In genomic region chr10:67526435-67526834, GRCm38 (mm10) we compare ENCODE assay signal across 24 mouse cellular contexts. TPM values are rescaled to one million over a fixed set of nuclear protein-coding genes. Genes with fewer than 3 reads are reported as not detected.
A peak's percentile ranks its signal among the peaks of the same experiment; 100 is the strongest.
DNase-seq lines count a peak whose midpoint lies in the region; ATAC-seq and TF ChIP-seq lines count a peak whose summit lies in the region.
"Had no signal": no experiment of that assay in that cellular context is flagged by ENCODE, and none has a peak within 500 bp of the region (broad histone marks: within the 10 kb centered on the region; RNA-seq: fewer than 3 reads in every experiment).

No protein-coding gene starts in this region.

- H3K9ac ChIP-seq in forebrain, embryonic 13.5 days = no peak overlapping the region
- H3K9ac ChIP-seq in forebrain, postnatal 0 days = no peak overlapping the region
- no peak overlapping the region for H3K9ac ChIP-seq in forebrain, embryonic 15.5 days (replicated peaks)
- H3K9ac ChIP-seq: embryonic facial prominence, embryonic 13.5 days; hindbrain, embryonic 12.5 days; hindbrain, embryonic 15.5 days had no signal

- no peaks in the 10 kb centered on the region for H3K36me3 ChIP-seq in forebrain, embryonic 13.5 days (ENCODE audit: poor library complexity, severe bottlenecking)
- H3K36me3 ChIP-seq in forebrain, postnatal 0 days (ENCODE audit: insufficient read depth) = no peaks in the 10 kb centered on the region
- no peaks in the 10 kb centered on the region for H3K36me3 ChIP-seq in forebrain, embryonic 15.5 days
- H3K36me3 ChIP-seq: embryonic facial prominence, embryonic 10.5 days; embryonic facial prominence, embryonic 13.5 days; hindbrain, embryonic 12.5 days; hindbrain, embryonic 15.5 days had no signal

- TF ChIP-seq CTCF in forebrain, postnatal 0 days (IDR thresholded peaks at IDR 0.05; ENCODE audit: low read depth) = no peak
- TF ChIP-seq CTCF in layer of hippocampus, adult 2 months (conservative IDR thresholded peaks at IDR 0.05) = no peak

- no peak overlapping the region for H3K4me3 ChIP-seq in forebrain, embryonic 13.5 days
- H3K4me3 ChIP-seq in forebrain, postnatal 0 days (ENCODE audit: low read depth, low read length) = no peak overlapping the region
- no peak overlapping the region for H3K4me3 ChIP-seq in forebrain, embryonic 15.5 days
- no peak overlapping the region for H3K4me3 ChIP-seq in layer of hippocampus, adult 2 months
- H3K4me3 ChIP-seq: embryonic facial prominence, embryonic 10.5 days; embryonic facial prominence, embryonic 13.5 days; erythroblast, embryonic 14.5 days; hindbrain, embryonic 12.5 days; hindbrain, embryonic 15.5 days had no signal

- H3K9me3 ChIP-seq in forebrain, embryonic 13.5 days (replicated peaks) = no peaks in the 10 kb centered on the region
- H3K9me3 ChIP-seq in forebrain, postnatal 0 days (ENCODE audit: low read length) = no peaks in the 10 kb centered on the region
- H3K9me3 ChIP-seq in forebrain, embryonic 15.5 days = no peaks in the 10 kb centered on the region
- H3K9me3 ChIP-seq: embryonic facial prominence, embryonic 10.5 days; embryonic facial prominence, embryonic 13.5 days; hindbrain, embryonic 12.5 days; hindbrain, embryonic 15.5 days had no signal

- 27% methylated on average over 9 of the region's 9 CpGs for WGBS in forebrain, embryonic 13.5 days
- WGBS in forebrain, postnatal 0 days = 26% methylated on average over 9 of the region's 9 CpGs
- 23% methylated on average over 9 of the region's 9 CpGs for WGBS in forebrain, embryonic 15.5 days

- H3K4me1 ChIP-seq in forebrain, embryonic 13.5 days = peaks cover 6% of the 10 kb centered on the region; the same call in 1 of the 2 replicates
- H3K4me1 ChIP-seq in forebrain, postnatal 0 days (ENCODE audit: insufficient read depth) = no peaks in the 10 kb centered on the region
- H3K4me1 ChIP-seq in forebrain, embryonic 15.5 days = peaks cover 4% of the 10 kb centered on the region; the same call in 1 of the 2 replicates
- H3K4me1 ChIP-seq: embryonic facial prominence, embryonic 10.5 days; embryonic facial prominence, embryonic 13.5 days; hindbrain, embryonic 12.5 days; hindbrain, embryonic 15.5 days had no signal

- ATAC-seq in forebrain, embryonic 13.5 days = peak; percentile 36; the same call in 1 of the 2 replicates
- no peak for ATAC-seq in forebrain, postnatal 0 days
- ATAC-seq in forebrain, embryonic 15.5 days (replicated peaks) = peak; percentile 43
- ATAC-seq: CD4-positive, CD25-positive, alpha-beta regulatory T cell, adult 4 months; intestine, postnatal 0 days had no signal

- no peak overlapping the region for H3K27ac ChIP-seq in forebrain, embryonic 13.5 days
- H3K27ac ChIP-seq in forebrain, postnatal 0 days (ENCODE audit: low read depth, low read length) = no peak overlapping the region
- no peak overlapping the region for H3K27ac ChIP-seq in forebrain, embryonic 15.5 days (replicated peaks)
- H3K27ac ChIP-seq in layer of hippocampus, adult 2 months = no peak overlapping the region
- H3K27ac ChIP-seq: embryonic facial prominence, embryonic 10.5 days; embryonic facial prominence, embryonic 13.5 days; hindbrain, embryonic 12.5 days; hindbrain, embryonic 15.5 days had no signal

- H3K27me3 ChIP-seq in forebrain, embryonic 13.5 days = peaks cover 71% of the 10 kb centered on the region
- peaks cover 13% of the 10 kb centered on the region for H3K27me3 ChIP-seq in forebrain, postnatal 0 days (ENCODE audit: insufficient read depth, low read length)
- peaks cover 35% of the 10 kb centered on the region for H3K27me3 ChIP-seq in forebrain, embryonic 15.5 days

- H3K4me2 ChIP-seq in forebrain, embryonic 13.5 days = no peak overlapping the region
- no peak overlapping the region for H3K4me2 ChIP-seq in forebrain, postnatal 0 days (ENCODE audit: low read depth)
- no peak overlapping the region for H3K4me2 ChIP-seq in forebrain, embryonic 15.5 days (replicated peaks)
- H3K4me2 ChIP-seq: embryonic facial prominence, embryonic 13.5 days; heart, embryonic 11.5 days; hindbrain, embryonic 12.5 days; hindbrain, embryonic 15.5 days had no signal

- no peak for DNase-seq in forebrain, postnatal 0 days
- DNase-seq in R1 (ENCODE audit: low read depth, low spot score) (peak; percentile 30), ZHBTc4 (ENCODE audit: low read depth, low spot score) (peak; percentile 30)
- no peak for DNase-seq in layer of hippocampus, adult 2 months (ENCODE audit: low spot score in 2 of 2)
- DNase-seq: adrenal gland, postnatal 10 days; adrenal gland, postnatal 36 days; cerebellum, adult 11-12 months; cerebellum, adult 8-10 months; cerebellum, postnatal 10 days; cerebellum, postnatal 36 days; embryo, embryonic 11 days; gastrocnemius, postnatal 25 days; kidney, adult 2 months had no signal

RNA-seq across cellular contexts. Expression of gene Egr2, which starts 8.8 kb away (rescaled TPM):
- 0.08 and 0.10 TPM in 2 replicates for polyA plus RNA-seq in forebrain, embryonic 13.5 days (2015; fragmentation: Nextera tagmentation; extraction: Ambion mirVana)
- 1.3 and 2.5 TPM in 2 replicates for total RNA-seq in forebrain, postnatal 0 days (2014; rRNA removed)
- polyA plus RNA-seq in forebrain, postnatal 0 days (2015; fragmentation: Nextera tagmentation; extraction: Ambion mirVana) = 1.1 and 1.2 TPM in 2 replicates
- polyA plus RNA-seq in forebrain, embryonic 15.5 days (2015; fragmentation: Nextera tagmentation; extraction: Ambion mirVana) = 0.29 TPM in 2 replicates
- total RNA-seq in layer of hippocampus, adult 2 months (2021) = 1 to 10 TPM; 1.7 to 2.2 TPM
- polyA plus RNA-seq: erythroblast, embryonic 14.5 days; intestine, embryonic 14.5 days had no signal

RNA-seq across cellular contexts. Expression of gene Ado, which starts 22.3 kb away (rescaled TPM):
- polyA plus RNA-seq in forebrain, embryonic 13.5 days (2015; fragmentation: Nextera tagmentation; extraction: Ambion mirVana) = 56.1 and 57.2 TPM in 2 replicates
- total RNA-seq in forebrain, postnatal 0 days (2014; rRNA removed) = 51.9 and 52.6 TPM in 2 replicates
- polyA plus RNA-seq in forebrain, postnatal 0 days (2015; fragmentation: Nextera tagmentation; extraction: Ambion mirVana) = 58.0 and 59.5 TPM in 2 replicates
- polyA plus RNA-seq in forebrain, embryonic 15.5 days (2015; fragmentation: Nextera tagmentation; extraction: Ambion mirVana) = 69.4 and 73.0 TPM in 2 replicates
- total RNA-seq in layer of hippocampus, adult 2 months (2021) = 10 to 100 TPM; 32.9 to 34.1 TPM

Comparison
In these comparisons a context has a peak if more than half of its experiments do, and no peak if none do; other contexts are left out.
1. DNase-seq: peak in R1 (single experiment) and ZHBTc4 (single experiment); none in forebrain, postnatal 0 days (single experiment) and layer of hippocampus, adult 2 months (0 of 2).